Mouse (Mus musculus) CH12.LX (cell line): ENCODE data around the gene Diexf. TPM values are rescaled to one million over a fixed set of nuclear protein-coding genes. Genes with fewer than 3 reads are reported as not detected.
A peak's percentile ranks its signal among the peaks of the same experiment; 100 is the strongest.

Source experiments
- DNase-seq: peaks from one replicate; pipeline ENCODE4 v3.0.0-alpha.2; 2013; ENCODE audit errors: extremely low read depth
- H3K27ac ChIP-seq: 2 replicates; pipeline ENCODE4 v1.5.1; 2012; ENCODE audit warnings: low read depth, mild to moderate bottlenecking, control low read depth, moderate library complexity; ENCODE audit not compliant: insufficient read depth
- H3K27me3 ChIP-seq: replicated peaks from 2 replicates; pipeline ENCODE3; 2012; ENCODE audit warnings: inconsistent platforms
- H3K36me3 ChIP-seq, 2 experiments: replicated peaks in 1 of 2; 2 replicates each; pipeline versions ENCODE3 to v1.6.1; 2012; ENCODE audit warnings: inconsistent platforms in 1 of 2, low read length in 1 of 2, mild to moderate bottlenecking in 1 of 2, mixed read lengths in 1 of 2, moderate library complexity in 1 of 2; ENCODE audit not compliant: control insufficient read depth in 1 of 2, insufficient read depth in 1 of 2
- H3K4me1 ChIP-seq, 2 experiments: 2 replicates each; pipeline ENCODE4 v1.6.1; 2012; ENCODE audit warnings: inconsistent platforms in 1 of 2, moderate library complexity in 1 of 2; ENCODE audit not compliant: insufficient read depth in 2 of 2, control insufficient read depth in 1 of 2
- H3K4me2 ChIP-seq: 2 replicates; pipeline ENCODE4 v1.6.1; 2012; ENCODE audit warnings: low read depth, mild to moderate bottlenecking, control low read depth; ENCODE audit not compliant: poor library complexity, insufficient read depth, severe bottlenecking
- H3K4me3 ChIP-seq, 3 experiments: fragments of 150-350 bp in 1 of 3; sonication (generic) in 1 of 3; replicated peaks in 1 of 3; 2 replicates each; pipeline versions ENCODE3 to v1.5.1; 2011 to 2012; ENCODE audit warnings: low read depth in 2 of 3, low read length in 2 of 3, mild to moderate bottlenecking in 2 of 3, moderate library complexity in 2 of 3, control low read depth in 1 of 3, improper control_type of control experiment in 1 of 3, inconsistent platforms in 1 of 3, mixed read lengths in 1 of 3; ENCODE audit not compliant: poor library complexity in 1 of 3
- H3K79me2 ChIP-seq: replicated peaks from 2 replicates; pipeline ENCODE4 v1.6.1; 2012; ENCODE audit warnings: mild to moderate bottlenecking, moderate library complexity; ENCODE audit not compliant: control insufficient read depth, poor library complexity, insufficient read depth, severe bottlenecking; ENCODE audit errors: extremely low read depth
- H3K9ac ChIP-seq: 2 replicates; pipeline ENCODE4 v1.6.1; 2012; ENCODE audit warnings: low read depth, mild to moderate bottlenecking, control low read depth, moderate library complexity; ENCODE audit not compliant: insufficient read depth
- H3K9me3 ChIP-seq: replicated peaks from 2 replicates; pipeline ENCODE3; 2012; ENCODE audit warnings: low read length, inconsistent platforms, mixed read lengths
- BHLHE40 ChIP-seq: IDR thresholded peaks from 2 replicates; pipeline ENCODE4 v1.6.1; 2011; ENCODE audit warnings: mild to moderate bottlenecking, low read depth, low read length, improper control_type of control experiment
- CHD1 ChIP-seq: IDR thresholded peaks from 2 replicates; pipeline ENCODE4 v1.6.1; 2012; ENCODE audit warnings: low read depth, low read length, improper control_type of control experiment, inconsistent platforms
- CTCF ChIP-seq, 2 experiments: IDR thresholded peaks in 1 of 2; conservative IDR thresholded peaks in 1 of 2; 2 replicates each; pipeline ENCODE4 v1.5.1; 2011 to 2012; ENCODE audit warnings: low read depth in 2 of 2, low read length in 2 of 2, improper control_type of control experiment in 1 of 2, inconsistent platforms in 1 of 2, mild to moderate bottlenecking in 1 of 2, moderate library complexity in 1 of 2
- E2F4 ChIP-seq: IDR thresholded peaks from 2 replicates; pipeline ENCODE4 v1.6.1; 2011; ENCODE audit warnings: low read depth, low read length, improper control_type of control experiment; ENCODE audit not compliant: insufficient replicate concordance
- ELF1 ChIP-seq: IDR thresholded peaks from 2 replicates; pipeline ENCODE4 v1.6.1; 2014; ENCODE audit warnings: low read depth, mild to moderate bottlenecking, inconsistent platforms, low read length, improper control_type of control experiment
- ETS1 ChIP-seq: conservative IDR thresholded peaks from 2 replicates; pipeline ENCODE4 v1.6.1; 2012; ENCODE audit warnings: low read depth, mild to moderate bottlenecking, inconsistent platforms, low read length, improper control_type of control experiment, moderate library complexity
- GABPA ChIP-seq: IDR thresholded peaks from 2 replicates; pipeline ENCODE4 v1.6.1; 2012; ENCODE audit warnings: low read depth, low read length, improper control_type of control experiment, inconsistent platforms; ENCODE audit not compliant: insufficient replicate concordance
- JUN ChIP-seq: IDR thresholded peaks from 2 replicates; pipeline ENCODE4 v1.6.1; 2011; ENCODE audit warnings: low read depth, mild to moderate bottlenecking, low read length, improper control_type of control experiment, moderate library complexity; ENCODE audit not compliant: insufficient read depth
- JUND ChIP-seq: conservative IDR thresholded peaks from 2 replicates; pipeline ENCODE4 v1.6.1; 2011; ENCODE audit warnings: low read depth, low read length, improper control_type of control experiment
- KAT2A ChIP-seq: IDR thresholded peaks from 2 replicates; pipeline ENCODE4 v1.6.1; 2012; ENCODE audit warnings: low read length, improper control_type of control experiment, inconsistent platforms; ENCODE audit not compliant: insufficient replicate concordance
- MAFK ChIP-seq: IDR thresholded peaks from 2 replicates; pipeline ENCODE4 v1.6.1; 2011; ENCODE audit warnings: low read length, improper control_type of control experiment; ENCODE audit not compliant: insufficient replicate concordance
- MEF2A ChIP-seq: IDR thresholded peaks from 2 replicates; pipeline ENCODE4 v1.6.1; 2014; ENCODE audit warnings: low read depth, mild to moderate bottlenecking, inconsistent platforms, low read length, improper control_type of control experiment, borderline replicate concordance
- NELFE ChIP-seq: IDR thresholded peaks from 2 replicates; pipeline ENCODE4 v1.6.1; 2011; ENCODE audit warnings: low read depth, low read length, improper control_type of control experiment
- NRF1 ChIP-seq: IDR thresholded peaks from 2 replicates; pipeline ENCODE4 v1.6.1; 2014; ENCODE audit warnings: low read depth, mild to moderate bottlenecking, inconsistent platforms, low read length, improper control_type of control experiment, moderate library complexity
- PAX5 ChIP-seq: IDR thresholded peaks from 2 replicates; pipeline ENCODE4 v1.6.1; 2012; ENCODE audit warnings: low read length, inconsistent platforms, mixed read lengths
- POLR2AphosphoS2 ChIP-seq: IDR thresholded peaks from 2 replicates; pipeline ENCODE4 v1.6.1; 2011; ENCODE audit warnings: low read depth, low read length, improper control_type of control experiment
- RAD21 ChIP-seq: IDR thresholded peaks from 2 replicates; pipeline ENCODE4 v1.6.1; 2011; ENCODE audit warnings: low read depth, mild to moderate bottlenecking, low read length, improper control_type of control experiment, moderate library complexity
- RCOR1 ChIP-seq: conservative IDR thresholded peaks from 2 replicates; pipeline ENCODE4 v1.6.1; 2012; ENCODE audit warnings: low read depth, mild to moderate bottlenecking, inconsistent platforms, low read length, improper control_type of control experiment
- SIN3A ChIP-seq: IDR thresholded peaks from 2 replicates; pipeline ENCODE4 v1.6.1; 2012; ENCODE audit warnings: low read length, improper control_type of control experiment, inconsistent platforms
- SMC3 ChIP-seq: IDR thresholded peaks from 2 replicates; pipeline ENCODE4 v1.6.1; 2011; ENCODE audit warnings: low read depth, low read length, improper control_type of control experiment
- USF2 ChIP-seq: conservative IDR thresholded peaks from 2 replicates; pipeline ENCODE4 v1.6.1; 2011; ENCODE audit warnings: low read depth, low read length, improper control_type of control experiment
- ZMIZ1 ChIP-seq: IDR thresholded peaks from 2 replicates; pipeline ENCODE4 v1.6.1; 2012; ENCODE audit warnings: low read depth, mild to moderate bottlenecking, inconsistent platforms, low read length, improper control_type of control experiment
- ZNF384 ChIP-seq: IDR thresholded peaks from 2 replicates; pipeline ENCODE4 v1.6.1; 2012; ENCODE audit warnings: low read depth, low read length, improper control_type of control experiment, inconsistent platforms
- dilution Hi-C: fragments of 300-500 bp; cut with MboI; formaldehyde crosslinking; loops from 2 replicates; pipeline ENCODE4 v1.14.3; 2020; ENCODE audit warnings: low sequenced_read_pairs; ENCODE audit not compliant: extremely low pct_unique_long_range_greater_than_20kb, extremely low pct_ligation_motif_present
- in situ Hi-C: fragments of 300-500 bp; cut with MboI; formaldehyde crosslinking; loops from 3 replicates; pipeline ENCODE4 v1.14.3; 2019; ENCODE audit warnings: low sequenced_read_pairs, low pct_ligation_motif_present, low pct_unique_long_range_greater_than_20kb, mixed read lengths
- polyA plus RNA-seq: library from polyadenylated mRNA; unstranded; fragments of >175 nt; gene quantifications from 2 replicates; pipeline ENCODE4 v1.2.1, GENCODE M21; 2012; ENCODE audit warnings: low read depth; ENCODE audit not compliant: insufficient read length
- total RNA-seq, 2 experiments: library from RNA; depleted of rRNA; stranded (reverse); fragments of 300-350 nt in 1 of 2; fragments of >200 nt in 1 of 2; gene quantifications; 2 replicates each; pipeline ENCODE4 v1.2.3; 2012 to 2014

Gene Diexf
- total and polyA plus RNA-seq, 3 experiments, result 11.4 to 39.7 (median 17.8) TPM

- Histone ChIP-seq H3K9ac (no peak overlapping the region), H3K4me1 (peaks cover 0 to 5% of the 10 kb centered on the region in 2 experiments; a peak in 2 of 4 replicates), H3K79me2 (no peaks in the 10 kb centered on the region), H3K4me2 (no peak overlapping the region), H3K9me3 (peaks cover 2% of the 10 kb centered on the region), H3K27ac (no peak overlapping the region), H3K36me3 (no peaks in the 10 kb centered on the region), H3K27me3 (peaks cover 2% of the 10 kb centered on the region), H3K4me3 (no peak overlapping the region)
- dilution Hi-C loops (no loop called here), in situ Hi-C loops (no loop called here)
- peak; percentile 16 for DNase-seq
- TF ChIP-seq CTCF (conservative IDR thresholded peaks at IDR 0.05 in 1 of 2, IDR thresholded peaks at IDR 0.05 in 1 of 2; ENCODE audit: low read depth in 2 of 2, low read length in 2 of 2) (peak in 1 of 2 experiments; percentile 67; a peak in 2 of 4 replicates), GABPA (no peak), NRF1 (no peak), RAD21 (peak; percentile 72), USF2 (no peak), ZMIZ1 (no peak), SMC3 (peak; percentile 33)
These were observed 46.1 kb downstream of the Diexf start for GRCm38 (mm10) chr1:193084016-193084415.

- no peak for DNase-seq
- H3K4me3 ChIP-seq, result no peak overlapping the region
- no peaks in the 10 kb centered on the region for H3K79me2 ChIP-seq
- in situ Hi-C loops, result no loop called here
- H3K27ac ChIP-seq, result no peak overlapping the region
- peaks cover 0 to 5% of the 10 kb centered on the region in 2 experiments; a peak in 2 of 4 replicates for H3K4me1 ChIP-seq
- H3K9me3 ChIP-seq, result peaks cover 2% of the 10 kb centered on the region
- no peak overlapping the region for H3K4me2 ChIP-seq
- peaks cover 2% of the 10 kb centered on the region for H3K27me3 ChIP-seq
- H3K36me3 ChIP-seq, result no peaks in the 10 kb centered on the region
- H3K9ac ChIP-seq, result no peak overlapping the region
- TF ChIP-seq ELF1, result no peak
- dilution Hi-C loops, result no loop called here
These were observed 47.0 kb downstream of the Diexf start for GRCm38 (mm10) chr1:193083051-193083450.

GRCm38 (mm10) chr1:193082311-193082921 lies 47.7 kb downstream of the Diexf start:
- Histone ChIP-seq H3K9ac (no peak overlapping the region), H3K4me1 (peaks cover 0 to 5% of the 10 kb centered on the region in 2 experiments; a peak in 1 of 4 replicates), H3K9me3 (peaks cover 2% of the 10 kb centered on the region), H3K27ac (no peak overlapping the region), H3K79me2 (no peaks in the 10 kb centered on the region), H3K27me3 (peaks cover 2% of the 10 kb centered on the region), H3K4me3 (no peak overlapping the region), H3K36me3 (no peaks in the 10 kb centered on the region), H3K4me2 (no peak overlapping the region)
- in situ Hi-C loops (no loop called here), dilution Hi-C loops (no loop called here)
- DNase-seq, result no peak
- no peak for TF ChIP-seq CHD1
- TF ChIP-seq POLR2AphosphoS2, result no peak
- TF ChIP-seq NELFE, result no peak
- TF ChIP-seq SIN3A, result no peak
- TF ChIP-seq MEF2A, result no peak
- TF ChIP-seq JUND, result no peak
- TF ChIP-seq USF2, result no peak
- TF ChIP-seq ETS1, result no peak
- TF ChIP-seq RCOR1, result no peak
- no peak for TF ChIP-seq MAFK
- TF ChIP-seq GABPA, result no peak
- no peak for TF ChIP-seq E2F4
- TF ChIP-seq ZNF384, result no peak
- TF ChIP-seq KAT2A, result no peak
- no peak for TF ChIP-seq BHLHE40
- TF ChIP-seq PAX5, result no peak
- TF ChIP-seq SMC3, result no peak
- no peak for TF ChIP-seq JUN
